Mouse (Mus musculus) liver (tissue): ENCODE measurements around the gene Aven.

Experiments
- DNase-seq: peaks from one replicate; pipeline ENCODE4 v3.0.0-alpha.2; 2020; ENCODE audit warnings: mixed read lengths

The Aven gene

DNA sequence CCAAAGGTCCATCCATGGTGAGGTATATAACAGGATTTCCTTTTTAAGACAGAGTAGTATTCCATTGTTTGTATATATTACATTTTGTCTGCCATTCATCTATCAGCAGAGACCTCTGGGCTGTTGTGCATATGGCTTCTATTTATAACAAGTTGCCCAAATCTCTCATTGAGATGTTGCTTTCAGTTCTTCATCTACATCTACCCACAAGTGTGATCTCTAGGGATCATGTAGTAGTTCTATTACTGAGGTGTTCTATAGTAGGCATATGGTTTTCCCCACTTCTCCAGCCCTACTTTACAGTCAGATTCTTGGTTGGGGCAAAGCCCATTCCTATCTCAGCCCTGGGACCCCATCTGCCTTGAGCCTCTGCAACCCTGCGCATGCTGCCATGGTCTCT, 72.3 kb downstream of the Aven start:
- DNase-seq = no peak

DNA sequence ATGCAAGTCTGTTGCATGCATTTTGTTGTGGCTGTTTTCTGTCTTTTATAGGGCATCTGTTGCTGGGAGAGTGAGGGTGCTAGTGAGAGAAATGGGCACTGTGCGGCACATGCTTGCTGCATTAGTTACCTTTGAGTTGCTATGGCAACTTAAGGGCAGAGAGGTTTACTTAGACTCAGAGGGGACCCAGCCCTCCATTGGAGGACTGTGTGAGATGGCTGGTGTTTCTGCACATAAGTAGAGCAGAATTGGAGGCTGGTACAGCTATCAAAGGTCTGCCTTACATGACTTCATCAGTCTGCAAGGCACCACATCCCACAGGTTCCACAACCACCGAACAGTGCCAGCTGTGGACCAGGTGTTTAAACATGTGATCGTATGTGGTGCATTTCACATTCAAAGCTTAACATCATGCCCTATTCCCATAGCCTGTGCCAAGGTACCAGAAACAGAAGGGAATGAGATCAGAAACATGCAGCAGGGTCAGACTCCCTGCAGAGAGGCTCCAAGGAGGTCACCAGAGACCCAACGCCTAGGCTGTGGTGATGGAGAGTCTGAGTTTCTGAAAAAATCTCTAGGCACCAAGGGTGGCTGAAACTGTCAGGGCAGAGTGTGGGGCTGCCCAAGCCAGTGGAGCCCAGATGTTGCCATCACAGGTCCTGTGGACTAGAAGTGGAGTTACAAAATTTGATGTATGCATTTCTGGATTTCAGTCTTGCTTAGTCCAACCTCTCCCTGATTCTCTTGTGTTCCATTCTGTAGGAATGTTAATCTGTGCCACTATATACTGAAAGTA, 73.7 kb downstream of the Aven start:
- DNase-seq = no peak

- DNase-seq = no peak
Observed at GRCm38 (mm10) chr2:112567786-112568185, 75.0 kb downstream of the Aven start.

GRCm38 (mm10) chr2:112590985-112591384, 98.2 kb downstream of the Aven start:
- DNase-seq = no peak

DNA sequence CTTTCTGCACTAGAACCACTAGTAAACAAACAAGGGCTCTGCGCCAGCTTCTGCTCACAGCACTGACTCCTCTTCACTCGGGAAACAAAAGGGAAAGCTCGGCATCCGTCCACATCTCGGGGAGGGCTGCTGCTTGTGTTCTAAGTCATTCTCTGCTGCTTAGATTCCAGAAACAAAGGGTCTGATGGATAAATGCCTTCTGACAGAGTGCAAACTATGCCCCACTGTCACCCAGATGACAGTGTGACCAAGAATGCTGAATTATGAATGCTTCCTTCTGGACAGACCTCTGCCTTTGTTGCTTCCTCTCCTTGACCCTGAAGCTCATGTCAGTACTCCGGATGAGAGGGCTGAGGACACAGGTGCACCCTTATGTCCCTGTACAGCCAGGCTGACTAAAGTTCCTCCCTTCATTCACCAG, 98.7 kb downstream of the Aven start:
- no peak for DNase-seq

- no peak for DNase-seq
Observed at GRCm38 (mm10) chr2:112593322-112593721, 100.6 kb downstream of the Aven start.

DNA sequence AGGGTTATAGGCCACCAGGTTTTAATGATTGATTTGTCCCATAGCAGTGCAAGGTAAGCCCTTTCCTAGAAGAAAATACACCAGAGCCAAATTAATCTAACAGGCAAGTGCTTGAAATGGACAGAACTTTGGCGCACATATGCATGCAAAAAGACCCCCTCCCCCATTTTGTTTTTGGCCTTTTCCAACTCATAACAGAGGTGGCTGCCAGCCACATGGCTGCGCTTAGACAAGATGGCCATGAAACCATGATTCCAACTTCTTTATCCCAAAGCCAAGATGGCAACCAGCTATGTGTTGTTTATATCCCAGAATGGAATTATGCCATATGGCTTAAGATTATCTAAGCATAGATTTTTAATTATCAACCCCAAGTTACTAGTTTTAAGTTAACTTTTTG, 101.0 kb downstream of the Aven start:
- no peak for DNase-seq

GRCm38 (mm10) chr2:112595807-112596206, 103.0 kb downstream of the Aven start:
- DNase-seq = no peak

GRCm38 (mm10) chr2:112596415-112596814, 103.7 kb downstream of the Aven start:
- DNase-seq = no peak

DNA sequence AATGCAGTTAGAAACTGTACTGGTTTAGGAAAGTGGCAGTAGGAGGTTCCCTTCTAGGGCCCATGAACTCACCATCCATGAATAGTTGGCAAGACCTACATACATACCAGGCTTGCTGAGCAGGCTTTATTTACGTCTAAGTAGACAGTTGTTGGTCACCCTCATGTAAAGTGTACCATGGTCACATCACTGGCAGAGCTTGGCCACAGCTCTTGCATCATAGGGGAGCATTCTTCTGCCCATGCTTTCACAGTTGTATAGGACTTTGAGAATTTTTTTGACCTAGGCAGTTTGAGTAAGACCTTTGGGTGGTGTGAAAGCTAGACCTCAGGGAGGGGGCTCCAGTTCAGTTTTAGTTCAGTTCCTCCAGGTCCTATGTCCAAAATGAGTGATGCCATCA, 104.3 kb downstream of the Aven start:
- no peak for DNase-seq

DNA sequence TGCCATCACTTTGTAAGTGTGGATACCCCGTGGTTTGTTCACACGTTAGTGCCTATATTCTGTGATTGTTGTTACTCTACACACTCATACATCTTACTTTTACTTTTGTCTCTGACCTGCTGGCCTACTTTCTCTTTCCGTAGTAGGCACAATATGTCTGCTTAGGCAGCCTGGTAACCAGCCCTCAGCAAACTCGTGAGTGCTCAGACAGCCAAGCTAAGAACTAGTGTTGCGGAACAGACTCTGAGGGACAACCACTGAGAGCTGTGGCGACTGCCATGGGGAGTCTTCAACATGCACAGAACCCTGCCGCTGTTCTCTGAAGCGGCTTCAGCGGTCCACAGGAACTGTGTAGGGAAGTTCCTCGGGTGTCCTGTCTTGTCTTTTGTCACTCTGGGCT, 107.5 kb downstream of the Aven start:
- no peak for DNase-seq

- no peak for DNase-seq
Observed at GRCm38 (mm10) chr2:112602487-112602886, 109.7 kb downstream of the Aven start.

DNA sequence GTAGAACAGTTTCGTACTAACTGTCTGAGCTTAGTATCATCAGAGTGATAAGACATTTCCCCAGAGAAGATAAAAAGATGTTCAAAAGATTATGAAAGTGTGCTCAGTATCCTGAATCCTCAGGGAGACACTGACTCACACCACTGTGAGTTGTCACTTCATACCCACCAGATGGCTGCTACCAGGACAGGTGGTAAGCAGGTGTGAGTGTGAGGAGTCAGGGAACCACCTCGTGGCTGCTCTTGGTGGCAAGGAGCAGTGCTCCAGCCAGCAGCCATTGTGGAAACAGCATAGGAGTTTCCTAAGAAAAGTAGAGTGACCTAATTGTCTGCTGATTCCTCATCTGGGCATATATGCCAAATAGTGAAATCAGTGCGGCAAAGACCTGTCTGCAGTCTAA, 113.8 kb downstream of the Aven start:
- DNase-seq = no peak

- DNase-seq = no peak
Observed at GRCm38 (mm10) chr2:112612628-112613027, 119.9 kb downstream of the Aven start.

DNA sequence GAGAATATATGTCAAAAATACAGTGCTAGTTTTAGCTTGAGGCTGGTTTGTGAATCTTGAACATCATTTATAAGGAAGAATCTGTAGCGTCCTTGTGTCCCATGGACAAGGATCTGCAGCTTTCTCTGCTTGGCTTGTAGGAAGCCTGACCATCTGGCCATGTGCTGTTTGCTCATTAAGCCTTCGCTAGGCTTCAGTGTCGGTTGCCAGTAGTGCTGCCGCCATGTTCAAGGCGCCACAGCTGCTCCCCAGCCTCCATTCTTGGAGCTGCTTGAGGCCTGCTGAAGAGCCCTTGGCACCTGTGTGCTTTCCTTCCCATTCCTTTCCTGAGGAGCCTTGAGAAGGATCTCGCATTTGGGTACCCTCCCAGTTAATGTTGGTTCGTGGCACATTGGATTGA, 121.6 kb downstream of the Aven start:
- DNase-seq = no peak

DNA sequence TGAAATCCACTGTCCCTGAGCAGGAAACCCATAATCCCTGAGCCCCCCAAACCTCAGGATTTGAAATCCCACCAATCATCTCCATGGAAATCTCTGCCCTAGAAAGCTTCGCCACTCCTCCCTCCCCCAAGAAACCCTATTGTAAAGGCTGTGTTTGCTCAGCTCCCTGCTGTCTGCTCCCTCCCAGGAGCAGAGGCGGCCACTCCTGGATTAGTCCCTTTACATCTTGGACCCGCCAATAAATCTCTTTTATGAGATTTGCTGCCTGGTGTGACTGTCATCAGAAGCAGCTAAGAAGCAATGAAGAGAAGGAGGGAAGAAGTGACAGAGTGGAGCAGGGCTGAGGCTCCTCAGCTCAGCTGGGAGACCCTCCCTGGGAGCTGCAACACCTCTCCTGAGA, 124.4 kb downstream of the Aven start:
- DNase-seq = no peak

- no peak for DNase-seq
Observed at GRCm38 (mm10) chr2:112625156-112625555, 132.4 kb downstream of the Aven start.

DNA sequence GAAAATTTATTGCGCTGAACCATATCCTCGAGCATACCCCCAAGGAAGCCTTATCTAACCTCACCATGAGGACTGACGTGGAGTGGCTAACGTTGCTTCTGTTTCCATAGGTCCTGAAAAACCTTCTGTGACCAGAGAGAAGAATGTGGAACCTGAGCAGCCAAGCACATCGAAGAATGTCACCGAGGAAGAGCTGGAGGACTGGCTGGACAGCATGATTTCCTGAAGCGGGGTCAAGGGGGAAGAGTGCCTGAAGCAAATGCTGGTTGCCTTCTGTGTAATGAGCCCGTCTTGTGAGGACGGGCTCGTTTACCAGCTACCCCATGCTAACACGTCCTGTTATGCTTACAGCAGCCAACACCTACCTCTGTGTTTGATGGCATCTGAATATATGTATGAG, 137.9 kb downstream of the Aven start:
- no peak for DNase-seq

DNA sequence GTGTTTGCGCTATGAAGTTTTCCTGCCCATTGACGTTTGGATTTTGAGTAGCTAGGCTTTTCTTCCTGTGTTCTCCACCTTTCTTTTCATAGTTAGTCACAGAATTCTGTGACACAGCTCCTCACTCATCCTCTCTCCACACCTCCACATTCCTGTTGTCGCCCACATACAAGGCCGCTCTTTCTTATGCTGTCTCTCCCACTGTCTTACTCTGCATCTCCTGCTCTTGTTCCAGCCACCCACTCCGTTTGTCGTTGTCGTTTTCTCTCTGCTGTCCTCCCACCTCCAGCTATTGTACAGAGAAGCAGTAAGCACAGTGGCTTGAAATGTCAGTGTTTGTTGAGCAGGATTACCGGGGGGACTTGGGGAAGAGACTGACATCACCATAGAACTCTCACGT, 139.8 kb downstream of the Aven start:
- no peak for DNase-seq

DNA sequence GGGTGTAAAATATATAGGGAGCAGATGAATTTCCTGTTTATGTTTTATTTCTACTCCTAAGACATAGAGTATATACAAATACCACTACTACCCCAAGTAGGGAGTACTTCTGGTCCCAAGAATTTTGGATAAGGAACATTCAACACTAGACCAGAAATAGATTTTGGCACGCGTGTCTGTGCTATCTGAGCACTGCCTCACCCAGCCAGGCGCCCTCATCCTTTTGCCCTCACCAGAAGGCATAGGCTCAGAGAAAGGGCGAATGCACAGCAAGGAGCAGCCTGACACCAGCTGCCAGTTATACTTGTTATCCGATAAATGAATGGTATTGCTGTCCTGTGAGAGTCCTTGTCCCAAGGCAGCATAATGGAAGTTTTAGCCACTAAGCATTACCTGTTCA, 144.4 kb downstream of the Aven start:
- no peak for DNase-seq

DNA sequence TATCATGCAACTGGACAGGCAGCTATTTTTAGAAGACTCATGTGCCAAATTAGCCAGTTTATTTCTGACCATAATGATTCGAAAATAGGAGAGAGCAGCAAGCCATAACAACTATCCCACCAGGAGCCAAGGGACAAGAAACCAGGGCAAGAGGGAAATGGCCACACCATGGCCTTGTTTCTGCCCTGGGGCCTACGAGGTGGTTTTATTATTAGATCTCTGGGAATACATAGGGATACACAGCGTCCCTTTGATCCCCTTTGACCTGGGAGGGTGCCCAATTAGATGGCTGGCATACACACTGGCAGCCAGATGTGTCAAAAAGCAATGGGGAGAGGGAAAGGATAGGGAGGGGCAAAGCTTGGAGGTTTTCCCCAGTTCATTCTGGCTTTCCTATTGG, 161.1 kb downstream of the Aven start:
- no peak for DNase-seq

DNA sequence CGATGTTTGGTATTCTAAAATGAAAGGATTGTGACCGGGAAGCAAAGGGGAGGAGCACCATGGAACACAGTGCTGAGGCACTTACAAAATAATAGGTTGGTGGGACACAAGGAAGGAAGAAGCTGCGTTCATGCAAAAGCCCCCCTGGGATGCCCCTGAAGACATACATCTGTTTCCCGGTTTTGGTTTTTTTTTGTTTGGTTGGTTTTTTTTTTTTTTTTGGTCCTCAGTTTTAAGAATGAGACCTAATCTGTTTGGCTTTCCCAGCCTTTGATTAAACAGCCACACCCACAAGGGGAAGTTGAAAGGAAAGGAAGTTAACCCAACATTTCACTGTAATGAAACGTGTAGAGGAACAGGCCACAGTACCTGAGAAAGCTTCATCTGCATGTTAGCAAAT, 163.4 kb downstream of the Aven start:
- no peak for DNase-seq

GRCm38 (mm10) chr2:112669461-112669860, 176.7 kb downstream of the Aven start:
- DNase-seq = no peak

GRCm38 (mm10) chr2:112676175-112676574, 183.4 kb downstream of the Aven start:
- no peak for DNase-seq

DNA sequence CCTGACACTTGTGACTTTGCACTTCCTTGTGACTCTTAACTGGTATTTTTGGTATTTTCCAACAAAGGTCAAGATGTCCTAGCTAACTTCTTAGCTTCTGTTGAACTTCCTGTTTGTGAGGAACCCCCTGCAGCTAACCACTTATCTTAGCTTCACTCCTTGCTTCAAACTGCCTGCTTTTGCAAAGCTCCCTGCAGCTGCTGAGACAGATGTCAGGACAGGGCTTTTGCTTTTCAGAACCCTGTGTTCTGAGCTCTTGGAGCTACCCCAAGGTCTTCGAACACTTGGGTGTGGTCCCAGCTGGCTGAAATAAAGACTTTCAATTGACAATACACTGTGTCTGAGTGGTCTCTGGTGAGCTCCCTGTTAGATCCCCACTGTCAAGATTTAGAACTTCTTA, 184.0 kb downstream of the Aven start:
- DNase-seq = no peak
